Mouse (Mus musculus): ENCODE measurements around the gene Pacrg.

The Pacrg gene

DNA sequence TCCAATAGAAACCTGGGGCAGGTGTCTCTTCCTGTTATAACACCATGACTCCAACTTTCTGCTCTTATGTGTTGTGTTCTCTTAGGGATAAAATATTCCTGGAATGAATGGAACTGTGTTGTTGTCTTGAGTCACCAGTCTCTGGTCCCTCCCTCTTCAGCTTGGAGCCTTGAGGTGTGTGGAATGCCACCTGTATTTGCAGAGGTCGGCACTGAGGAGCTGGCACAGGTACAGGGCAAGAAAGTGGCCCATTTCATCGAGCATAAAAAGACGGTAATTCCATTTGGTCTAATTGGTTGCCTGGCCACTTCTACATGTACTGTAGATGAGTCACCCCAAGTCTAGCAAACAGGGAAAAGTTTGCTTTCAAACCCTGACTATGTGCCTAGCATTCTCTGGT, 376.5 kb downstream of the Pacrg start:
- Histone ChIP-seq H3K36me3 (ENCODE audit: control insufficient read depth, insufficient read depth, low read length, poor library complexity, severe bottlenecking) (no peaks in the 10 kb centered on the region), H3K27me3 (ENCODE audit: control insufficient read depth, insufficient read depth, low read length, poor library complexity, severe bottlenecking) (no peaks in the 10 kb centered on the region)
- no peak for DNase-seq (ENCODE audit: low read depth, low spot score)

DNA sequence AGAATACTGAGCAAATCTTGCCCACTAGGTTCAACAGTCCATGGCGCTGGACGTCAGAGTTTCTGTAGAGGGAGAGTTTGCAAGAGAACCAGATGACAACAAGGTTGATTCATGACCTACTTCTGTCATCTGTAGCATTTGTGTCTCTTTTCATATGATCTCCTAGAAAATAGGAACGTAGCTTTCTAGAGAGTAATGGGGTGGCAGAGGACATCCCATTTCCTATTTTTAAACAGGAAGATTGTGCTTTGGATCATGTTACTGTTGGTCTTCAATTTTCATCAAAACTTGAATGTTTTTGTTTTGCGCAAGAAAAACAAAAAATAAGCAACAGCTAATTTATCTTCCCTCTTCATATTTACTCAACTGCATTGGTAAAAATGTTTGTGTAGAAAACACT, 379.2 kb downstream of the Pacrg start:
- Histone ChIP-seq H3K27me3 (ENCODE audit: control insufficient read depth, insufficient read depth, low read length, poor library complexity, severe bottlenecking) (no peaks in the 10 kb centered on the region), H3K36me3 (ENCODE audit: control insufficient read depth, insufficient read depth, low read length, poor library complexity, severe bottlenecking) (no peaks in the 10 kb centered on the region)
- no peak for DNase-seq (ENCODE audit: low read depth, low spot score)

DNA sequence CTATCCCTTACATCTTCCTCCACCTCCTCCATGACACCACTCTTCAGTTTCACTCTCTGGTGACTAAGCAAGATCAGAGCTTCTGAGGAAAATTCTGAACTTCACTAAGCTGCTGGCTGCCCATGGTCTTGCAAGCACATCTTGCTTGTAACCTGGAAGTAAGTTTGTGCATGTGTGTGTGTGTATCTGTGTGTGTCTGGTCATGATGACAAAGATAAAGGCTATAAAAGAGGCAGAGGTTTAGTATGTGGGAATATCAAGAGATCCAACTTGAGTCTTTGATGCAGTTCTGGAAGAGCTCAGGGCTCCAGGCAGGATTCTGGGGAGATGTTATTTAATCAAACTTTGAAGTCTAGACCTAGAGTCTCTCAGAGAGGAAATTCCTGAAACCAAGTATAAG, 381.4 kb downstream of the Pacrg start:
- H3K27me3 ChIP-seq (ENCODE audit: control insufficient read depth, insufficient read depth, low read length, poor library complexity, severe bottlenecking) = no peaks in the 10 kb centered on the region
- no peaks in the 10 kb centered on the region for H3K36me3 ChIP-seq (ENCODE audit: control insufficient read depth, insufficient read depth, low read length, poor library complexity, severe bottlenecking)
- no peak for DNase-seq (ENCODE audit: low read depth, low spot score)

DNA sequence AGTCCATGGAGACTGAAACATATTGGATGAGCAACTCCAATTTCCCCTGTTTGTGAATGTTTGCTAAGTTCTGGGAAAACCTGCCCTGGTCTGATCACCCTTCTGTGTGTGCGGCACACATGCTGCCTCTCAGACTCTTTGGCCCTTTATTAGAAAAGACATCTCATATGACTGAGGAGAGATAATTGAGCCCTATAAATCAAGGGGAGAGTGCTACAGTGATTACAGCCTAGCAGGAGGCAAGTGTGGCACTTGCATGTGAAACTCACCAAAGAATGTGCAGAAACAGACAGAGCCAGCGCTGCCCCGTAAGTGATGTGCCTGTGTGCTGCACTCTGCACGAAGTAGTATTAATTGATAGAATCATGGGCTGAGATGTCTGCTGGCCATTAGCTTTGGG, 383.7 kb downstream of the Pacrg start:
- no peaks in the 10 kb centered on the region for H3K36me3 ChIP-seq (ENCODE audit: control insufficient read depth, insufficient read depth, low read length, poor library complexity, severe bottlenecking)
- DNase-seq (ENCODE audit: low read depth, low spot score) = no peak

DNA sequence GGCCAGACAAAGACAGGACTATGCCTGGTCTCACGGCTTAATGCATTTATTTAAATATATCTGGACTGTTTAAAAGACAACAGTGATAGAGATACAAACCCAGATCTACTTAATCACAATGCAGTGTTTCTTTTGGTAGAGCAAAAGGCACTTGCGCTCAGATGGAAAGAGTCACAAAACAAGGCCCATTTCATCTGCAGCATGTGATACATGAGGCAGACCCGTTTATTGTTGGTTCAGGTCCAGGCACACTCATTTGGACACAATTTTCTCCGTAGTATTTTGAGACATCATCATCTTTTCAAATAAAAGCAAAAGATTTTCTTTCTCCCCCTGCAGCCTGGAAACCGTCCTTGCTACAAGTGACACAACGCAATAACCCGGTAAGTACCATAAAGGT, 384.1 kb downstream of the Pacrg start:
- no peak for DNase-seq (ENCODE audit: low read depth, low spot score)
- H3K36me3 ChIP-seq (ENCODE audit: control insufficient read depth, insufficient read depth, low read length, poor library complexity, severe bottlenecking) = no peaks in the 10 kb centered on the region

More for the DNA sequence above, 383.7 kb downstream of the Pacrg start:
- H3K27me3 ChIP-seq (ENCODE audit: control insufficient read depth, insufficient read depth, low read length, poor library complexity, severe bottlenecking) = no peaks in the 10 kb centered on the region

DNA sequence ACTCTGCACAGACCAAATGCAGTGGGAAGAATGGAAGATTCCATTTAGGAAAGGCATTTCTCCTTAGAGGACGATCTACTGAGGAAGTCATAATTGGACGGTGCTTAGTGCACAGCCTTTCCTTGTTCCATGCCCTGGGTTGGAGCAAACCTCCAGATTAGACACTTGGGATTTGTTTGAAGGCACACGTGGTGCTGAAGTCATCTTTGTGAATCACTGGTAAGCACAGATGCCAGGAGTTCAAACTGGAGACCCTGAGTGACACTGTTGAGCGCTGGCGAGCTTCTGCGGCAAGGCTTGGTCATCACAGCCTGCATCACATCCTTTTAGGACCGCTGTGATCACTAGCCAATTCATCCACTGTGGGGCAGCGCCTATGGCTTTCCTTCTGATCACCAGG, 385.7 kb downstream of the Pacrg start:
- H3K36me3 ChIP-seq (ENCODE audit: control insufficient read depth, insufficient read depth, low read length, poor library complexity, severe bottlenecking) = no peaks in the 10 kb centered on the region
- DNase-seq (ENCODE audit: low read depth, low spot score) = no peak
- no peaks in the 10 kb centered on the region for H3K27me3 ChIP-seq (ENCODE audit: control insufficient read depth, insufficient read depth, low read length, poor library complexity, severe bottlenecking)

More for the DNA sequence above, 384.1 kb downstream of the Pacrg start:
- no peaks in the 10 kb centered on the region for H3K27me3 ChIP-seq (ENCODE audit: control insufficient read depth, insufficient read depth, low read length, poor library complexity, severe bottlenecking)

DNA sequence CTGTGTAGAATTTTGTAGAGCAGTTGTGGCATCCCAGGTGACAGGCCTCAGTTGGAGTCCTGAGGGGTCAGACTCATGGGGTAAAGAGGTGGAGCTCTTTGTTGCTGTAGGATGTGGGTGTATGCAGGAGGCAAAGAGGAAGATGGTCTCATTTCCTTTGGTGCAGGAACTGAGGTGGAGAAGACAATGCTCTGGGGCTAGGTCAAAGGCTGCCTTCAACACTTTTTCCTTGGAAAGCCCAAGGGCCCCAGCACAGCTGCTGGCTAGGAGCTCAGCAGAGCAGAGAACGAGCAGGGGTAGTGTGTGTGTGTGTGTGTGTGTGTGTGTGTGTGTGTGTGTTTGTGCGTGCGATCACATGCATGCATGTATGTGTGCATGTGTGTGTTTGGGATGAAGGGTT, 387.3 kb downstream of the Pacrg start:
- DNase-seq (ENCODE audit: low read depth, low spot score) = no peak
- Histone ChIP-seq H3K27me3 (ENCODE audit: control insufficient read depth, insufficient read depth, low read length, poor library complexity, severe bottlenecking) (no peaks in the 10 kb centered on the region), H3K36me3 (ENCODE audit: control insufficient read depth, insufficient read depth, low read length, poor library complexity, severe bottlenecking) (no peaks in the 10 kb centered on the region)

DNA sequence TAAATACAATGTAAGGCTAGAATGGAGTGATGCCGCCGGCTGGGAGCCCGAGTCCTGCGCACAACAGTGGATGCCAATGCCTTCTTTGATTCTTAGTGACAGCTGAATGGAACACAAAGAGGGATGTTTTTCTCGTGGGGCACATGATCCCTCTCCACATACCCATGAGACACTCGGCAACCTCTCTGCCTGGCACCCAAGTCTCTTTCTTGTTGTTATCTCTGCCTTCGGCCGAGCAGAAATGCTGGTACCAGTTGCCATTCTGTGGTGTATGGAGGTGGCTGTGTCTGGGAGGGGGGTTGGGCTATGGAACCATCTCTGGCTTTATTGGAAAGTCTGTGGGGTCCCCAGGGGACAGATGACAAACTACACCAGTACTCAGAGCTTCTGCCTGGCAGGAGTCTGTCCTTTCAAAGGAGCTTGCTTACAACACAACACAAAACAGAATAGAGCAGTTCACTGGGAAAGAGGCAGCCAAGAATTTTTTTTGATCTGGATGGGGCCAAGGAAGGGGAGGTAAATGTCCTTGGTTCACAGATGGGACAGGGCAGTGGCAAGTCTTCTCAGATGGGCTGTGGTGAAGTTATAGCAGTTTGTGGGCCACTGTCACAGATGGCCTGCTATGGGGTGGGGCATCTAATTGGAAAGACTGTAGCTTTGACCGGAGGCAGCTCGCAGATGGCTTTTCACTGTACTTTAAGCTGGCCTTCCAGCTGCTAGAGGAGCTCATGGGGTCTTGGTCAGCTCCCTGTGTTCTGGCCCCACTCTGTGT, 388.6 kb downstream of the Pacrg start:
- no peak for DNase-seq (ENCODE audit: low read depth, low spot score)
- Histone ChIP-seq H3K36me3 (ENCODE audit: control insufficient read depth, insufficient read depth, low read length, poor library complexity, severe bottlenecking) (no peaks in the 10 kb centered on the region), H3K27me3 (ENCODE audit: control insufficient read depth, insufficient read depth, low read length, poor library complexity, severe bottlenecking) (no peaks in the 10 kb centered on the region)

DNA sequence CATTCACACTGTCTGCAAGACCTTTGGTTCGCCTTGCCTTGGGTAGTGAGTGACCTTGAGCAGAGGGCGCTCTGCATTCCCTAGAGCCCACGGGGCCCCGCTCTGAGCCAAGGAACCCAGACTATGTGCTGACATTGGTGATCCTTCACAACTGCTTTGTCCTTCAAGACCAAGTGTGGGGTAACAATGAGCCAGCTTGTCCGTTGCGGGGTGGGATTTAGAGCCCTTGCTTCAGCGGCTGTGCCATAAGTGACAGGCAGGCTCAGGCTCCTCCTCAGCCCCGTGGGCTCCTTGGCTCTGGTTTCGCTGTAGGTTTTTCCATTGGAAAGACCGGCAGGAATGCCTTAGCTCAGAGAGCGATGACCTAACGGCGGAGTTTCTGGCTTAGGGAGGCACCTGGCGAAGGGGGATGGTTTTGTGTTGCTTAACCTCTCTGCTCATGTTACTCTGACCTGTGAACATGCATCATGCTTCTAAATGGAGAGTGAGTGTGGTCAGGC, 390.3 kb downstream of the Pacrg start:
- Histone ChIP-seq H3K36me3 (ENCODE audit: control insufficient read depth, insufficient read depth, low read length, poor library complexity, severe bottlenecking) (no peaks in the 10 kb centered on the region), H3K27me3 (ENCODE audit: control insufficient read depth, insufficient read depth, low read length, poor library complexity, severe bottlenecking) (no peaks in the 10 kb centered on the region)
- no peak for DNase-seq (ENCODE audit: low read depth, low spot score)

DNA sequence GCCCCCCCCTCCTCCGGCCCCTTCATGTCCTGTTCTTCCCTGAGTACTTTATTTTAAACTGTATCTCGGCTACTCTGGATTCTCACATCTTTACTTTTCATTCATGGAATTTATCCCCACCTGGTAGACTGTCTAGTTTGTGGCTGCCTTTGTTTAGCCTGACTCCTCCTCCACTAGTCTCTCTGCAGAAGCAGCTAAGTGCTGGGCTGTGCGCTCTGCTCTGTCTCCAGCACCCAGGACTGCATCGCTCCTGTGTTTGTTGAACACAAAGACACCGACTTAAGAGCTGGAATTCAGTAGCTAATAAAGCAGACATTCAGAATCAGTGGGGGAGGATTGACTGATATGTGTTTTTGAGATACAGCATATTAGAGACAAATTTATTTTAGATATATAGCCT, 391.7 kb downstream of the Pacrg start:
- DNase-seq (ENCODE audit: low read depth, low spot score) = no peak
- no peaks in the 10 kb centered on the region for H3K36me3 ChIP-seq (ENCODE audit: control insufficient read depth, insufficient read depth, low read length, poor library complexity, severe bottlenecking)
- no peaks in the 10 kb centered on the region for H3K27me3 ChIP-seq (ENCODE audit: control insufficient read depth, insufficient read depth, low read length, poor library complexity, severe bottlenecking)

DNA sequence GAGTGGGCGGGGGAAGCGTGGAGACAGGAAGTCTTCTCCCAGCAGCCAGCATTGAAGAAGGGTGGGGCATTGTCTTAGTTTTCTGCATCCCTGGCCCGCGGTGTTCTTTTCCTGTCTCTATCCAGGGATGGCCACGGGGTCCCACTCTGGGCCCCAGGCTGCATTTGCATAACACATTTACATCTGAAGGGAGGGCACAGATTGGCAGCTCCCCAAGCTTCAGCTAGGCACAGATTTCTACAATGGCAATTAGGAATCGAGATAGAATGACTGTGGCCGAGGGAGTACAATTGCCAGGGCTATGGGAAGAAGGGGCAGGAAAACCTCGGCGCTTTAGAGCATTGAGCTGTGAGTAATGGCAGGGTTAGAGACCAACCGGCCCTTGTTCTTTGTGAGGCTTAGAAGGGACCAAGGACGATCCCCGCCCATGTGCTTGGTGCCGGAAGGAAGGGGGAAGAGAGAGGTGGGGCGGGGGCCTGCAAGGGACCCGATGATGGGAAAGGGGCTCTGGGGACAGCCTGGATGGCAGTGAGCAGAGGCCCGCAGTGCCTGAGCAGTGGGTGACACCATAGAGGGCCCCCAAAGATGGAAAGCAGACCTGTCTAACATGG, 398.5 kb downstream of the Pacrg start:
- no peak for DNase-seq (ENCODE audit: low read depth, low spot score)
- no peaks in the 10 kb centered on the region for H3K27me3 ChIP-seq (ENCODE audit: control insufficient read depth, insufficient read depth, low read length, poor library complexity, severe bottlenecking)
- H3K36me3 ChIP-seq (ENCODE audit: control insufficient read depth, insufficient read depth, low read length, poor library complexity, severe bottlenecking) = no peaks in the 10 kb centered on the region

DNA sequence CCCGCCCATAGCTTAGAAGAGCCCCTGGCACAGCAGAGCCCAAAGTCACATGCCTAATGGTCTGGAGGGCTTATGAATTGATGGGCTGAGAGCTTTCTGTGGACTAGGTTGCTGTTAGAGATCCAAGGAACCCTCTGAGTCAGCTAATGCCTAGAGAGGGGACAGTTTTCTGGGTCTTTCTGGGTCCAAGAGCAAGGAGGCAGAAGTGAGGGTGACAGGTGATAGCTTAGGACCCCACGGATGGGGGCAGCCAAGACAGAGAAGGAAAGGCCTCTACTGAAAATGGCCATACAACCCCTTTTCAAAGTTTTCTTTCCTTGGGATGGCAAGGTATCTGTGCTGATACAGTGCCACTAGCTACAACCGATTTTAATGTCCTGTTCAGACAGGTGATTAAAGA, 399.1 kb downstream of the Pacrg start:
- Histone ChIP-seq H3K36me3 (ENCODE audit: control insufficient read depth, insufficient read depth, low read length, poor library complexity, severe bottlenecking) (no peaks in the 10 kb centered on the region), H3K27me3 (ENCODE audit: control insufficient read depth, insufficient read depth, low read length, poor library complexity, severe bottlenecking) (no peaks in the 10 kb centered on the region)
- no peak for DNase-seq (ENCODE audit: low read depth, low spot score)

DNA sequence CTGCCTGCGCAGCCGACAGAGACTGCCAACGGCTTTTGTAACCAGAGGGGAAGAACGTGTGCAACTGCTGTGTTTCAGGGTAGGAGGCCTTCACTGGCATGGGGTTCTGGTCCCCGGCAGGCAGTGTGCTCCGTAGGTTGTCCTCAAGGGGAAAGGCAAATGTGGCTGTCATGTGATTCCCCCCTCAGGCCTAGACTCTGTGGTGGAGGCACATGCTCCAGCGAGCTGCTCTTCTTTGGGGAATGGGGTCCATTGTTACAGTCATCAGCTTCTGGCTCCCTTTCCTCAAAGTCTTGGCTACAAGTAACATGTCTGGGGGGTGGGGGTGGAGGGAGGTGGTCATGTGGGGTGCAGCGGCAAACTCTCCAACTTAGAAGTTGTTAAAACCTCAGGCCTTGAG, 400.3 kb downstream of the Pacrg start:
- DNase-seq (ENCODE audit: low read depth, low spot score) = no peak
- Histone ChIP-seq H3K27me3 (ENCODE audit: control insufficient read depth, insufficient read depth, low read length, poor library complexity, severe bottlenecking) (no peaks in the 10 kb centered on the region), H3K36me3 (ENCODE audit: control insufficient read depth, insufficient read depth, low read length, poor library complexity, severe bottlenecking) (no peaks in the 10 kb centered on the region)

DNA sequence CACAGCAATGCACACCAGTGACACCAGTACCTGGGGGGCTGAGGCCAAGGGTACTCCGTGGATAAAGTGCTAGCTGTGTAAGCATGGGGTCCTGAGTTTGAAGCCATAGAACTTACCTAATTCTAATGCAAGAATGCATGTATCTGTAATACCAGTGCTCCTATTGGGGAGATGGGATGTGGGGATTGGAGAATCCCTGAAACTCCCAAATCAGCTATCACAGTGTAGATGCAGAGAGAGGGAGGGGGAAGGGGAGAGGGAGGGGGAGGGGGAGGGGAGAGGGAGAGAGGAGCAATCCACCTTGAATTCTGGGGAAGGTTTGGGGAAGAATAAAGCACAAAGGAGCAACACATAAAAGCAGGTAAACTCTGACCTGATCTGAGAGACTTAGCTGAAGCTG, 405.2 kb downstream of the Pacrg start:
- no peak for DNase-seq (ENCODE audit: low read depth, low spot score)
- no peaks in the 10 kb centered on the region for H3K27me3 ChIP-seq (ENCODE audit: control insufficient read depth, insufficient read depth, low read length, poor library complexity, severe bottlenecking)
- no peaks in the 10 kb centered on the region for H3K36me3 ChIP-seq (ENCODE audit: control insufficient read depth, insufficient read depth, low read length, poor library complexity, severe bottlenecking)

DNA sequence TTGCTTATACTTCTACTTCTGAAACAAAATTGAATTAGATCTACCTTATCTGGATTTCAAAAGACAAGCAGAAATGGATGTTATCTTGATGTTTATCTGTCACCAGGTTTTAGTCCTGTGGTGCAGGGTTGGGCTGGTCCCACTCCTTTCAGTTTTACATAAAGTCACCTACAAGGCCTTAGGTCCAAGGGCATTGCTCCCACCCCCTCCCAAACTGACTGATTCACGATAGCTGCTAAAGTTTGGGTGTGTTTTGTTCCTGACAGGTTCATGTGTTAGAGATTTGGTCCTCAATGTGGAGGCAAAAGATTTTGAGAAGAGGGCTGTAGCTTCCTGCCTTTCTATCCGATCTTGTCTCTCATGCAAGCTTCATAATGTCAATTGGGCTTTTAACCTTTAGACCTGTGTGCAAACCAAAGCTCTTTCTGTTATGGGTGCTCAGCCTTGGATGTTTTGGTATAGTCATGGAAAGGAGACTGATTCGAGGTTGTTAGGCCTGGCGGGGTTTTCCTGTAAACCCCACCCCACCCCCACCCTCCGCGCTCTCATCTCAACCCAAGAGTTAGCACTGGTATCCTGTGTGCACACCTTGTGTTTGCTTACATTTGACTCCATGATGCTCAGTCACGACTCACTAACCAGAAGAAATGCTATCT, 407.5 kb downstream of the Pacrg start:
- DNase-seq (ENCODE audit: low read depth, low spot score) = no peak
- no peaks in the 10 kb centered on the region for H3K27me3 ChIP-seq (ENCODE audit: control insufficient read depth, insufficient read depth, low read length, poor library complexity, severe bottlenecking)
- H3K36me3 ChIP-seq (ENCODE audit: control insufficient read depth, insufficient read depth, low read length, poor library complexity, severe bottlenecking) = no peaks in the 10 kb centered on the region
